Mouse (Mus musculus): Measurements from ENCODE around the gene Zdhhc5. TPM values are rescaled to one million over a fixed set of nuclear protein-coding genes. Genes with fewer than 3 reads are reported as not detected.

Gene Zdhhc5
- total RNA-seq (2015) (39.8 and 42.7 TPM in 2 replicates), total RNA-seq (2017) (32.6 and 37.9 TPM in 2 replicates)

GRCm38 (mm10) chr2:84714811-84715561 lies at the start of gene Zdhhc5:
Gene Zdhhc5 (minus strand): TSS chr2:84715180.
- peak; percentile 83 for ATAC-seq (ENCODE audit: poor library complexity, severe bottlenecking)

- no peak for ATAC-seq (ENCODE audit: poor library complexity, severe bottlenecking)
Observed at GRCm38 (mm10) chr2:84762818-84763217, 47.8 kb upstream of the Zdhhc5 start.

- no peak for ATAC-seq (ENCODE audit: poor library complexity, severe bottlenecking)
Observed at GRCm38 (mm10) chr2:84762295-84762694, 47.3 kb upstream of the Zdhhc5 start.

GRCm38 (mm10) chr2:84761840-84762239 lies 46.9 kb upstream of the Zdhhc5 start:
- ATAC-seq (ENCODE audit: poor library complexity, severe bottlenecking) = no peak

- no peak for ATAC-seq (ENCODE audit: poor library complexity, severe bottlenecking)
Observed at GRCm38 (mm10) chr2:84761309-84761708, 46.3 kb upstream of the Zdhhc5 start.

GRCm38 (mm10) chr2:84760777-84761176 lies 45.8 kb upstream of the Zdhhc5 start:
- no peak for ATAC-seq (ENCODE audit: poor library complexity, severe bottlenecking)

- ATAC-seq (ENCODE audit: poor library complexity, severe bottlenecking) = peak; percentile 86
Observed at GRCm38 (mm10) chr2:84758542-84759127, 43.7 kb upstream of the Zdhhc5 start.

- ATAC-seq (ENCODE audit: poor library complexity, severe bottlenecking) = 0 out of 2 replicates have a peak, but pooled peaks have one; percentile 37
Observed at GRCm38 (mm10) chr2:84757026-84757682, 42.2 kb upstream of the Zdhhc5 start.

- ATAC-seq (ENCODE audit: poor library complexity, severe bottlenecking) = no peak
Observed at GRCm38 (mm10) chr2:84756245-84756644, 41.3 kb upstream of the Zdhhc5 start.

GRCm38 (mm10) chr2:84750115-84750514 lies 35.1 kb upstream of the Zdhhc5 start:
- ATAC-seq (ENCODE audit: poor library complexity, severe bottlenecking) = no peak

GRCm38 (mm10) chr2:84744126-84744525 lies 29.1 kb upstream of the Zdhhc5 start:
- no peak for ATAC-seq (ENCODE audit: poor library complexity, severe bottlenecking)

GRCm38 (mm10) chr2:84743561-84743960 lies 28.6 kb upstream of the Zdhhc5 start, which contains the start of gene Gm19426:
Gene Gm19426 (minus strand): TSS chr2:84743655.
- peak; percentile 63 for ATAC-seq (ENCODE audit: poor library complexity, severe bottlenecking)

- no peak for ATAC-seq (ENCODE audit: poor library complexity, severe bottlenecking)
Observed at GRCm38 (mm10) chr2:84742451-84743283, 27.7 kb upstream of the Zdhhc5 start.

GRCm38 (mm10) chr2:84741841-84742450 lies 27.0 kb upstream of the Zdhhc5 start:
- ATAC-seq (ENCODE audit: poor library complexity, severe bottlenecking) = no peak

- ATAC-seq (ENCODE audit: poor library complexity, severe bottlenecking) = no peak
Observed at GRCm38 (mm10) chr2:84740608-84741333, 25.8 kb upstream of the Zdhhc5 start.

- ATAC-seq (ENCODE audit: poor library complexity, severe bottlenecking) = no peak
Observed at GRCm38 (mm10) chr2:84738271-84738911, 23.4 kb upstream of the Zdhhc5 start.

- ATAC-seq (ENCODE audit: poor library complexity, severe bottlenecking) = no peak
Observed at GRCm38 (mm10) chr2:84737451-84737925, 22.5 kb upstream of the Zdhhc5 start.

- no peak for ATAC-seq (ENCODE audit: poor library complexity, severe bottlenecking)
Observed at GRCm38 (mm10) chr2:84736312-84737161, 21.6 kb upstream of the Zdhhc5 start.
